Mouse (Mus musculus) midbrain, embryonic 10.5 days (tissue): ENCODE results near the gene 2010003K11Rik. TPM values are rescaled to one million over a fixed set of nuclear protein-coding genes. Genes with fewer than 3 reads are reported as not detected.
A peak's percentile ranks its signal among the peaks of the same experiment; 100 is the strongest.

Source experiments
- DNase-seq: peaks from one replicate; pipeline ENCODE4 v3.0.0-alpha.2; 2017; ENCODE audit warnings: low spot score
- H3K27ac ChIP-seq: fragments of 300-500 bp; sonication (generic); replicated peaks from 2 replicates; pipeline ENCODE4 v1.5.1; 2016; ENCODE audit warnings: mild to moderate bottlenecking
- H3K27me3 ChIP-seq: fragments of 300-500 bp; sonication (generic); 2 replicates; pipeline ENCODE4 v1.6.1; 2016; ENCODE audit warnings: low read depth, mild to moderate bottlenecking; ENCODE audit not compliant: poor library complexity, severe bottlenecking
- H3K36me3 ChIP-seq: fragments of 300-500 bp; sonication (generic); 2 replicates; pipeline ENCODE4 v1.6.1; 2016; ENCODE audit warnings: mild to moderate bottlenecking, moderate library complexity
- H3K4me1 ChIP-seq: fragments of 300-500 bp; sonication (generic); 2 replicates; pipeline ENCODE4 v1.6.1; 2016
- H3K4me3 ChIP-seq: fragments of 300-500 bp; sonication (generic); 2 replicates; pipeline ENCODE4 v1.5.1; 2016; ENCODE audit warnings: mild to moderate bottlenecking, moderate library complexity
- H3K9me3 ChIP-seq: fragments of 300-500 bp; sonication (generic); replicated peaks from 2 replicates; pipeline ENCODE4 v1.6.1; 2016; ENCODE audit warnings: mild to moderate bottlenecking
- WGBS: fragments of 180-500 bp; shearing (Covaris S2); methylation state at CpG from one replicate; pipeline ENCODE4 v1.1.7; 2016; 5-methylcytosine and 5-hydroxymethylcytosine counted together
- polyA plus RNA-seq: library from polyadenylated mRNA; unstranded; fragments of >200 nt; fragmentation: Nextera tagmentation; extraction: Ambion mirVana; gene quantifications from 2 replicates; pipeline ENCODE4 v1.2.1, GENCODE M21; 2016

The 2010003K11Rik gene
- not detected in 2 replicates for polyA plus RNA-seq

DNA sequence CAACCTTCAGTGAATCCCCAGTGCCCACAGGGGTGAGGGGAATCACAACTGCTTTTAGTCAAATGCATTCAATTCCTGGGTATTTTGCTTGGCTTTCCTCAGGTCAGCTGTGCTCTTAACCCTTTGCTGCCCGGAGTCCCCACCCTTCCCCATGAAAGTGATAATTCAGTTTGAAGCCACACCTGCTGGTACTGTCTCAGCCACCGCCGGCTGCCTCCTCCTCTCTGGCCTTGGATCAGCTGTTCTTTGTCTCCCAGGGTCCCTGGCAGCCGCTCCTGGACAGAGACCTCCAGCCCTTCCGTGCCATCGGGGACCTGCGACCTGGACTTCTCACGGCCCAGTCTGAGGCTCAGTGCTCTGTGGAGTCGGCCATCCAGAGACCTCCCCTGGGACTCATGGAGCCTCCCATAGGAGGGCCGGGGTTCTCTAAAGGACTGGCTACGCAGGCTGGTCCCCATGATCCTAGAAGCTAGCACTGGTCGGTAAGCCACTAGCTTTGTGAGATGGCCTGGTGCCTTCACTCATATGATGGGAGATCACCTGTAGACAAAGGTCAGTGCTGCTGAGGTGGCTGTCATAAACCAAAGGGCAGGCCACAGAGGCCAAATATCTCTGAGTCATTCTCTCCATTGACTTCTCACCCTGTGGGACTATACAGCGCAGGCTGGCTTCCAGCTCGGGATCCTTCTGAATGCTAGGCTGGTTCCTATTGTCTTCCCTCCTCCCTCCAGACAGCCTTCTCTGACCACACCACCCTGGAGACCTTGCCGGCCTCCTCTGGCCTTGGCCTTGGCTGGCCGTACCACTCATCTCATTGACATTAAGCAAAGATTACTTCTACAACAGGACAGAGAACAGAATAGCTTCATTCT lies at the start of gene 2010003K11Rik:
2010003K11Rik (minus strand) TSS at position 522 of the 872 bp plus-strand sequence.
- WGBS: 63% methylated on average over 16 of the region's 16 CpGs

DNA sequence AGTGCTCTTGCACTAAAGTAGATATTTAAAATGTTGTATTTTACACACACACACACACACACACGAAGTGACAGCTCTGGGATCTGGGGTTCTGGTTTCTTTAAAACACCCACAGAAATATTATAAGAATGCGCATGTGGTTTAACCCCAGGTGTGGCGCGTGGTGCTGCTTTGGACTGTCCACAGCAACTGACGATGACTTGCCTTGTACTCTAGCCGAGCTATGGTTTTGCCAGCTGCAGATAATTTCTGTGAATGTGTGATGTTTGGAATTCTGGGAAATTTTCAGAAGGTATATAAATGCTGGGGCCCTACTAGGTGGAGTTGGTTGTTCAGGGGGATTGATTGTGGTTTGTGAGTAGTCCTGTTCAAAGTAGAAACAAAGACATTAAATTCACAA lies 49.4 kb upstream of the 2010003K11Rik start:
- Histone ChIP-seq H3K4me1 (no peaks in the 10 kb centered on the region), H3K27ac (no peak overlapping the region), H3K27me3 (no peaks in the 10 kb centered on the region), H3K4me3 (no peak overlapping the region), H3K9me3 (no peaks in the 10 kb centered on the region), H3K36me3 (no peaks in the 10 kb centered on the region)
- DNase-seq: no peak
- WGBS: 86% methylated on average over 6 of the region's 6 CpGs

More for the DNA sequence above, at the start of gene 2010003K11Rik:
- no peak within 1 kb of the TSS for H3K4me3 ChIP-seq
- no peaks in the 10 kb centered on the region for H3K27me3 ChIP-seq
- peak within 1 kb of the TSS; percentile 49; the same call in 1 of the 2 replicates for H3K27ac ChIP-seq
- no peaks in the 10 kb centered on the region for H3K36me3 ChIP-seq
- no peak for DNase-seq
- 0 out of 2 replicates have a peak, but pooled peaks cover under 1% of the 10 kb centered on the region for H3K9me3 ChIP-seq
- peaks cover 21% of the 10 kb centered on the region for H3K4me1 ChIP-seq

DNA sequence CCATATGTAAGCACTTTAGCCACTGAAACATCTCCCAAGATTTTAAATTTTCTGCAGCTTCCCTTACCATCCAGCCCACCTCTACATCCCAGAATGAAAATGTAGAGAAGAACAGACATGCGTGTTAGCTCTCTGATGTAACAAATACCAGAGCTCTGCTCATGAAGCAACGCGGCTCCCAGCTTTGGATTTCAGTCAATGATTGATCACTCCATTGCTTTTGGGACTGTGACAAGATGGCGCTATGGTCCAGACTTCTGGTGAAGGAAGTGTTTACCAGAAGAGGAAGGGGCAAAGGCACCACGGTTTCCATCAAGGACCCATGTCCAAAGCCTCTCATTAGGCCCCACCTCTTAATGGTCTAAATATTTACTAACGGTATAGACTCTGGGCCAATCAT lies 47.5 kb upstream of the 2010003K11Rik start:
- 93% methylated on average over 6 of the region's 6 CpGs for WGBS
- Histone ChIP-seq H3K4me3 (no peak overlapping the region), H3K27ac (no peak overlapping the region), H3K36me3 (no peaks in the 10 kb centered on the region), H3K9me3 (no peaks in the 10 kb centered on the region), H3K27me3 (no peaks in the 10 kb centered on the region), H3K4me1 (no peaks in the 10 kb centered on the region)
- DNase-seq: no peak

DNA sequence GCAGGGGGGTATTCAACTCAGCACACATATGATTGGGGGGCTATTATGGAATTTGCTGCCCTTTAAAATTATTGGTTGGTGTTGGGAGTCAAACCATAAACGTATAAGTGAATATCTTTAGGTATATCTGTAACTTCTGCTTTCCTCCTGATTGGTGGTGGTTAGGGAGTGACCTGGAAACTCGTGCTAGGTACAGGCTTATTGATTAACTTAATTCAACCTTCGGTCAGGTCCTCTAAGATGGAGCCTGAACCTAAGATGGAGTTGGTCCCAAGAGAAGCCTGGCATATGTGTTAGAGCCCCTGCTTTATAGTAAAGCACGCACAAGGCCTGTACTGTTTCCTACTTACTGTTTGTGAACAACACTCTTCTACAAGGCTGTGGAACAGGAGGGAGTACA lies 46.7 kb upstream of the 2010003K11Rik start:
- Histone ChIP-seq H3K4me3 (no peak overlapping the region), H3K27me3 (no peaks in the 10 kb centered on the region), H3K9me3 (no peaks in the 10 kb centered on the region), H3K36me3 (no peaks in the 10 kb centered on the region), H3K4me1 (no peaks in the 10 kb centered on the region), H3K27ac (no peak overlapping the region)
- 85% methylated on average over 4 of the region's 4 CpGs for WGBS
- no peak for DNase-seq

DNA sequence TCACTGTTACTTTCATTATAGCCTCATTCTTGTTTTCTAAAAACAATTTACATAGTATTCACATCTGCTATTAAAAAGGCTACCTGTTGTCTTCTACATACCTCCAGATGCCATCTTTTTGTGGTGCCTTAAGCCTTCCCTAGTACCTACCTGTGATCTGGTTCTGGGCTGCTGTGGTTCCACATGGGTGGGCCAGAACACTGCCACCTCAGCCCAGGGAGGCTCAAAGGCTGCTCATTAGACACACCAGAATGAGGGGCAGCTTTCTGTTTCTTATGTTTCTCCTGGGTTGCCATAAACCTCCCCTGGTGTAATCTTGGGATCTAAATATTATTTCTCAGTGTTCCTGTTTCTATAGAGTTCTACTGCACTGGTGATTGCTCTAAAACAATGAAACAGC lies 43.7 kb upstream of the 2010003K11Rik start:
- Histone ChIP-seq H3K27ac (no peak overlapping the region), H3K27me3 (no peaks in the 10 kb centered on the region), H3K4me1 (no peaks in the 10 kb centered on the region), H3K4me3 (no peak overlapping the region), H3K36me3 (no peaks in the 10 kb centered on the region), H3K9me3 (no peaks in the 10 kb centered on the region)
- no peak for DNase-seq

DNA sequence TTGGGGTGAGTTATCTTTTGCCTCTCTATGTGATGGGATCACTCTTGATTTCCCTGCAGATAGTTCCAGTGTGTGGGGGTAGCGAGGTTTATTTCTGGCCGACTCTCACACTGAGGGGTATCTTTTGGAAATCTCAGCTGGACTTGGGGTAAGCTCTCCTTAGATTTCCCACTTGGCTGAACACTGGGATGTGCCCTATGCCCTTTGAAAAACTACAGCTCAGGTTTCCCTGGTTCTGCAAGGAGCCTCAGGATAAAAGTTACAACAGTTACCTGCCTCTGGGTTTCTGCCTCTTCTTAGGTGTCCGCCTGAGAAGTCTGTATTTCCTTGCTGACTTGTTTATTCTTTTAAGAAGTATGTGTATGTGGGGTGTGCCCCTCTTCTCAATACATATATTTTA lies 42.6 kb upstream of the 2010003K11Rik start:
- Histone ChIP-seq H3K27ac (no peak overlapping the region), H3K9me3 (no peaks in the 10 kb centered on the region), H3K27me3 (no peaks in the 10 kb centered on the region), H3K4me1 (no peaks in the 10 kb centered on the region), H3K4me3 (no peak overlapping the region), H3K36me3 (no peaks in the 10 kb centered on the region)
- no peak for DNase-seq
- 85% methylated on average over 3 of the region's 3 CpGs for WGBS

DNA sequence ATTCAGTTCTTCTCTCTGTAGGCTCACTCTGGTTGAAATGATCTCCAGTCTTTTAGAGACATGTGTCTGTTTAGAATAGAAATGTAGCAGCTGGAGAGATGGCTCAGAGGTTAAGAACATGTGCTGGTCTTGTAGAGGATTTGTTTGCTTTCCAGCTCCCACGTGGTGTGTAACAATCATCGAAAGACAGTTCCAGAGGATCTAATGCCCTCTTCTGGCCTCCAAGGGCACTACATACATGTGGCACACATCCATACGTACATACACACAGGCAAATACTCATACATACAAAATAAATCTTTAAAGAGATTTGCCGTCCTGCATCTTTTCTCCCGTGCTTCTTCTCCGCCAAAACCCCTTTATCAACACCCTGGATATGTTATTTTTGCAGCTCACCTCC lies 41.9 kb upstream of the 2010003K11Rik start:
- H3K4me3 ChIP-seq: no peak overlapping the region
- no peak overlapping the region for H3K27ac ChIP-seq
- no peaks in the 10 kb centered on the region for H3K9me3 ChIP-seq
- 90% methylated on average over 6 of the region's 6 CpGs for WGBS
- H3K36me3 ChIP-seq: no peaks in the 10 kb centered on the region
- no peaks in the 10 kb centered on the region for H3K27me3 ChIP-seq
- DNase-seq: no peak
- no peaks in the 10 kb centered on the region for H3K4me1 ChIP-seq

DNA sequence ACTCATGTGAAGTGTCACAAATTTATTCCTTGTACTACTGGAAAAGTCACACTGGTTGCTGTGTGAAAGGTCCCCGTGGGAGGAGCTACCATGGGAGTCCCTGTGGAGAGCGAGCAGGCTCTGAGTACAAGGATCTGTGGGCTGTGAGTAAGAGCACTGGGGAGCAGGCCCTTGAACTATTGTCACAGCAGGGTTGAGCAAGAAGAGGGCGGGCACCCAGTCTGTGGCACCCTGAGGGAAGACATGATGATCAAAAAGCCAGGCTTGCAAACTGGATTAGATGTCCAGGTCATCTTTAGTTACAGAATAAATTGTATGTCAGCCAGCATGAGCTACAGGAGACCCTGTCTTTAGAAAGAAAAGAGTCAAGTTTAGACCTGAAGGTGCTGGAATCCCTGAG lies 38.2 kb upstream of the 2010003K11Rik start:
- DNase-seq: no peak
- WGBS: 59% methylated on average over 3 of the region's 3 CpGs
- H3K36me3 ChIP-seq: no peaks in the 10 kb centered on the region
- H3K9me3 ChIP-seq: no peaks in the 10 kb centered on the region
- no peaks in the 10 kb centered on the region for H3K4me1 ChIP-seq
- H3K27ac ChIP-seq: no peak overlapping the region
- no peaks in the 10 kb centered on the region for H3K27me3 ChIP-seq
- H3K4me3 ChIP-seq: no peak overlapping the region

DNA sequence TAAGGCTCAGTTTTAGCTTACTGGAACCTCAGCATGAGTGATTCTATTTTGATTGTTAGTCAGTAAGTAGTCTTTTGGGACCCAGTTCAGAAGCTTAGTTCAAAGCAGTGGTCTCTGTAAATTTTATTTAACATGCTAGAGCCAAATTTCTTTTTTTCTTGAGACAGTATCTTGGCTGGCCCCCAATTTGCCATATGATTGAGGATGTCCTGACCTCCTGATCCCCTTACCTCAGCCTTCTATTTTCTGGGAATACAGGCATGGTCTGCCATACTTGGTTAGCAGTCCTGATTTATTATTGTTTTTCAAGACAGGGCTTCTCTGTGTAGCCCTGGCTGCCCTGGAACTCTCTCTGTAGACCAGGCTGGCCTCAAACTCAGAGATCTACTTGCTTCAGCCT lies 37.5 kb upstream of the 2010003K11Rik start:
- no peak overlapping the region for H3K4me3 ChIP-seq
- DNase-seq: no peak
- no peaks in the 10 kb centered on the region for H3K9me3 ChIP-seq
- no peak overlapping the region for H3K27ac ChIP-seq
- no peaks in the 10 kb centered on the region for H3K27me3 ChIP-seq
- no peaks in the 10 kb centered on the region for H3K36me3 ChIP-seq
- H3K4me1 ChIP-seq: no peaks in the 10 kb centered on the region

DNA sequence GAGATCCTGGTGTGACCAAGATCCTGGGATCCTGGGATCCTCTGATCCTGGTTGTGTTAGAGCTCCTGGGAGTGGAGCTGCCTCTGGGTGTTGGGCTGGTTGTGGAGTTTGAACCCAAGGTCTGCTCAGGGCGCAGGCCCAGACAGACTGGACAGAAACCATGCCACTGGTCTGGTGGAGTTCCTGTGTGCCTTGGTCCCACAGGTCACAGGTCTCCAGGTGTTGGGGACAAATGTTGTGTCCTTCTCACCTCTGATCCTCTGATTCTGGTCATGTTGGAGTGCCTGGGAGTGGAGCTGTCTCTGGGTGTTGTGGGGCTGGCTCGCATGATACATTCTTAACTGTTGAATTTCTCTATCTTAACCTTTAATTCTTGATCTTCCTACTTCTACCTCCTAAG lies 36.3 kb upstream of the 2010003K11Rik start:
- Histone ChIP-seq H3K4me3 (no peak overlapping the region), H3K27me3 (no peaks in the 10 kb centered on the region), H3K36me3 (no peaks in the 10 kb centered on the region), H3K4me1 (no peaks in the 10 kb centered on the region), H3K27ac (no peak overlapping the region), H3K9me3 (no peaks in the 10 kb centered on the region)
- no peak for DNase-seq
- 87% methylated on average over 2 of the region's 2 CpGs for WGBS

DNA sequence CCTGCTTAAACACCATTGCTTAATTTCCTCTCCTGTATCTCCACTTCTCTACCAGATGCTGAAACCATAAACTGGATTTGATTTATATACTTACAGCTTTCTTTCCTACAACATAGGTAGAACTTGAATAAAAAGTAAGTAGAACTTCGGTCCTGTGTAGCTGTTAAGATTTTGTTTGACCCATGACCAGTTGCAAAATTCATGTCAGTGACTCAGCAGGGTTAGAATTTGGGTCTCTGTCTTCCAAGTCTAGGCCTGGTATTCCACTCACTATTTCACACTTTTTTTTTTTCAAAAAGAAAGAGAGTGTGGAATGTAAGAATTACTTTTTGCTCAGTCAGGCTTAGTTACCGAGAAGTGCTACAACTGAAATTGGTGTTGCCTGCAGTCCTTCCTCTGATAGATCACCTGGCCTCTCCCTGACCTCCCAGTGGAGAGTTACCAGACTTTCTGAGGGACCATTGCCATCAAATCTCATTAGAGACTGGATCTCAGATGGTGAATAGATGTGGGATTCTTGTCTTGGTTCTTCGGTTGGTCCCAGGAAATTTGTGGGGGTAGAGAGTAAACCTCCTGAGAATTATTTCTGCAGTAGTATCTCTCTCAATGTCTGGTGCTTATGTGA lies 23.2 kb upstream of the 2010003K11Rik start:
- Histone ChIP-seq H3K4me3 (no peak overlapping the region), H3K9me3 (no peaks in the 10 kb centered on the region), H3K36me3 (no peaks in the 10 kb centered on the region), H3K27ac (no peak overlapping the region), H3K27me3 (no peaks in the 10 kb centered on the region), H3K4me1 (no peaks in the 10 kb centered on the region)
- no peak for DNase-seq
- WGBS: 89% methylated on average over 3 of the region's 3 CpGs

DNA sequence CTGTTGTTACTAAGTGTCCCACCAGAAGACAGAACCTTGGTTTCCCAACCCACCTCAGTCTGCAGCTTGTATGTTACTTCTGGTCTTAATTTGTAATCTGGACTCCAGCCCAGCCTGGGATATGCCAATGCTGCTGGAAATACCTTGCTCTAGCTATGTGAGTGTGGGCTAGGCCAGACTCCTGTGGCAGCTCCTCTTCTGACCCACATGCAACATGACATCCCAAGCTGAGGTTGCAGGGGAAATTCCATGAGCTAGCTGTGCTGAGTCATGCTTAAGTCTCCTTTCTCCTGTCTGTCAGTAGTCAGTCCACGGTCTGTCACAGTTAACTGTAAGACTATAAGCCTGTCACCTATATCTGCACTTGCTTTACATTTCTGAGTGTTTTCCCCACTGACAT lies 19.1 kb upstream of the 2010003K11Rik start:
- no peak overlapping the region for H3K27ac ChIP-seq
- H3K36me3 ChIP-seq: no peaks in the 10 kb centered on the region
- no peak for DNase-seq
- H3K4me1 ChIP-seq: 0 out of 2 replicates have a peak, but pooled peaks cover 5% of the 10 kb centered on the region
- WGBS: 91% methylated on average over 1 of the region's 1 CpGs
- H3K9me3 ChIP-seq: no peaks in the 10 kb centered on the region
- H3K4me3 ChIP-seq: no peak overlapping the region
- H3K27me3 ChIP-seq: no peaks in the 10 kb centered on the region

DNA sequence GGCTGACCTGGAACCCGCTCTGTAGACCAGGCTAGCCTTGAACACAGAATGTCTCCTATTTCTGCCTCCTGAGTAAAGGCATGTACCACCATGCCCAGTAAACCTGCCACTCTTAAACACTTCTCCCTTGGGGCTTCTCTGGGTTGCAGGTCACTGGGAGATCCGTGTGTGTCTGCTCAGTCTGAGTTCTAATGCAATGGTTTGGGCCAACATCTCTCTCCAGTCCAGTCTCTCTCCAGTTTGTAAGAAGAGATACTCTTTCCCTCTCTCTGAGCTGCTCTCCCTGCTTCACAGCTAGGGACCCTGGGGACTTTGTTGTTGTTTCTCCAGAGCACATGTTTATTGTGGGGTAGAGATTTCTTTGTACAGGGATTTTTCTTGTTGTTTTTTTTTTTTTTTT lies 17.9 kb upstream of the 2010003K11Rik start:
- Histone ChIP-seq H3K9me3 (no peaks in the 10 kb centered on the region), H3K27me3 (peaks cover 9% of the 10 kb centered on the region; the same call in 1 of the 2 replicates), H3K27ac (no peak overlapping the region), H3K4me3 (no peak overlapping the region), H3K36me3 (no peaks in the 10 kb centered on the region), H3K4me1 (0 out of 2 replicates have a peak, but pooled peaks cover 5% of the 10 kb centered on the region)
- no peak for DNase-seq
- 71% methylated on average over 2 of the region's 2 CpGs for WGBS
